Comparison of ENCODE assay signal across 8 mouse cellular contexts in genomic region chr17:3082756-3083749, GRCm38 (mm10). TPM values are rescaled to one million over a fixed set of nuclear protein-coding genes. Genes with fewer than 3 reads are reported as not detected.
DNase-seq lines count a peak whose midpoint lies in the region; ATAC-seq and TF ChIP-seq lines count a peak whose summit lies in the region.
"Not testable (repeated sequence)": the region's sequence is repeated elsewhere in the genome, so short reads cannot be mapped to it uniquely, and the experiment has no call there.

No protein-coding gene starts in this region.

- not testable (repeated sequence) for H3K79me2 ChIP-seq in macrophage (ENCODE audit: inconsistent target)

- H3K27ac ChIP-seq in intestine, postnatal 0 days (ENCODE audit: low read depth, low read length), result not testable (repeated sequence)
- peak overlapping the region; percentile 77; the same call in 1 of the 2 replicates for H3K27ac ChIP-seq in macrophage

- peak; percentile 82 for DNase-seq in ZHBTc4 (ENCODE audit: low read depth, low spot score)
- DNase-seq in embryo, embryonic 10.5 days (ENCODE audit: low spot score), result peak; percentile 50
- peak; percentile 96 for DNase-seq in heart, adult 11 months
- peak; percentile 68 to 75 for DNase-seq in left cerebral cortex, postnatal 14 days (ENCODE audit: low spot score in 2 of 2)
- peak; percentile 35 for DNase-seq in right cerebral cortex, postnatal 14 days
- DNase-seq in urinary bladder, postnatal 14 days (ENCODE audit: low spot score), result peak; percentile 42

- peak overlapping the region; percentile 57 for H3K4me3 ChIP-seq in intestine, postnatal 0 days (ENCODE audit: low read depth, low read length)
- peak overlapping the region; percentile 43 for H3K4me3 ChIP-seq in macrophage (ENCODE audit: inconsistent target)

- intact Hi-C loops in left cerebral cortex, postnatal 14 days (cut with DNase I), result not testable (repeated sequence)

- peak; percentile 62 for TF ChIP-seq CTCF in intestine, postnatal 0 days (IDR thresholded peaks at IDR 0.05; ENCODE audit: low read depth)

- H3K9ac ChIP-seq in intestine, postnatal 0 days (ENCODE audit: low read depth, low read length), result not testable (repeated sequence)

- not testable (repeated sequence) for H3K9me3 ChIP-seq in intestine, postnatal 0 days (ENCODE audit: control insufficient read depth)

- 3% methylated on average over 24 of the region's 25 CpGs for WGBS in intestine, postnatal 0 days
- 0% methylated on average over 16 of the region's 25 CpGs for WGBS in macrophage (ENCODE audit: missing documents)

- H3K27me3 ChIP-seq in intestine, postnatal 0 days (replicated peaks; ENCODE audit: control insufficient read depth, insufficient read depth, low read length), result not testable (repeated sequence)

- peak overlapping the region; percentile 82 for H3K4me2 ChIP-seq in intestine, postnatal 0 days (replicated peaks; ENCODE audit: low read depth)

- not testable (repeated sequence) for ATAC-seq in intestine, postnatal 0 days

- H3K4me1 ChIP-seq in intestine, postnatal 0 days (replicated peaks; ENCODE audit: control insufficient read depth, insufficient read depth, low read length), result not testable (repeated sequence)

- H3K36me3 ChIP-seq in intestine, postnatal 0 days (ENCODE audit: control insufficient read depth, insufficient read depth); macrophage (ENCODE audit: inconsistent target): not testable (repeated sequence)

RNA-seq across cellular contexts. Expression of gene Scaf8, which starts 31.7 kb away (rescaled TPM):
- polyA plus RNA-seq in intestine, postnatal 0 days (2015; fragmentation: Nextera tagmentation; extraction: Ambion mirVana), result 8.3 and 9.4 TPM in 2 replicates
- total RNA-seq in left cerebral cortex, postnatal 14 days (2021), result 10 to 100 TPM; 52.7 to 55.2 TPM
- total RNA-seq in macrophage (2018; cell fraction: chromatin; rRNA removed), result 100 to 1,000 TPM in 13 of 26 experiments, 10 to 100 TPM in 13; 47.1 to 130 (median 101) TPM
- 10 to 100 TPM; 17.4 to 30.4 (median 24.6) TPM for total RNA-seq in macrophage (2018; cell fraction: cytosol; rRNA removed)
- 10 to 100 TPM; 32.3 to 96.0 (median 60.7) TPM for total RNA-seq in macrophage (2018; cell fraction: nucleus; rRNA removed)
- polyA plus RNA-seq in macrophage (2018), result 18.3 to 24.5 TPM (median 22.6 TPM) in 3 replicates

Comparison
In these comparisons a context has a peak if more than half of its experiments do, and no peak if none do; other contexts are left out.
1. DNase-seq: peak in every context shown above with its lines; median percentile 96 in heart, adult 11 months; 82 in ZHBTc4; 72 in left cerebral cortex, postnatal 14 days; 50 in embryo, embryonic 10.5 days; 42 in urinary bladder, postnatal 14 days; 35 in right cerebral cortex, postnatal 14 days.